Mouse (Mus musculus) liver, adult 2 months (tissue): ENCODE data around the gene Fam168b. TPM values are rescaled to one million over a fixed set of nuclear protein-coding genes. Genes with fewer than 3 reads are reported as not detected.

Source experiments
- DNase-seq: peaks from one replicate; pipeline ENCODE4 v3.0.0-alpha.2; 2011; ENCODE audit warnings: low read depth, low spot score; ENCODE audit errors: extremely low read depth
- H3K27ac ChIP-seq: fragments of 200-500 bp; replicated peaks from 2 replicates; pipeline ENCODE4 v1.5.1; 2012; ENCODE audit warnings: low read depth, mild to moderate bottlenecking, control low read depth, inconsistent platforms, low read length; ENCODE audit not compliant: insufficient read depth
- H3K27me3 ChIP-seq: fragments of 200-500 bp; 2 replicates; pipeline ENCODE4 v1.6.1; 2012; ENCODE audit warnings: mild to moderate bottlenecking, moderate library complexity, low read length, inconsistent platforms; ENCODE audit not compliant: control insufficient read depth, insufficient read depth
- H3K36me3 ChIP-seq: fragments of 200-500 bp; 2 replicates; pipeline ENCODE4 v1.6.1; 2012; ENCODE audit warnings: low read length, inconsistent platforms; ENCODE audit not compliant: control insufficient read depth, insufficient read depth
- H3K4me1 ChIP-seq: fragments of 200-500 bp; 2 replicates; pipeline ENCODE4 v1.6.1; 2011; ENCODE audit warnings: low read length; ENCODE audit not compliant: control insufficient read depth, insufficient read depth
- H3K4me3 ChIP-seq: fragments of 200-500 bp; 2 replicates; pipeline ENCODE4 v1.5.1; 2011; ENCODE audit warnings: low read depth, mild to moderate bottlenecking, control low read depth, low read length, moderate library complexity; ENCODE audit not compliant: insufficient read depth
- H3K79me2 ChIP-seq: fragments of 200-500 bp; 2 replicates; pipeline ENCODE4 v1.6.1; 2012; ENCODE audit warnings: inconsistent platforms, mild to moderate bottlenecking, low read length, moderate library complexity; ENCODE audit not compliant: control insufficient read depth, insufficient read depth
- H3K9ac ChIP-seq: fragments of 200-500 bp; 2 replicates; pipeline ENCODE4 v1.6.1; 2012; ENCODE audit warnings: low read depth, mild to moderate bottlenecking, control low read depth, inconsistent platforms, low read length
- CTCF ChIP-seq: fragments of 200-500 bp; IDR thresholded peaks from 2 replicates; pipeline ENCODE4 v1.5.1; 2011; ENCODE audit warnings: low read depth, low read length, control low read depth
- POLR2A ChIP-seq: fragments of 200-500 bp; IDR thresholded peaks from 2 replicates; pipeline ENCODE4 v1.6.1; 2011; ENCODE audit warnings: low read length, control low read depth; ENCODE audit not compliant: insufficient read depth; ENCODE audit errors: extremely low read depth
- WGBS: fragments of 180-500 bp; shearing (Covaris S2); methylation state at CpG from one replicate; pipeline ENCODE4 v1.1.7; 2018; 5-methylcytosine and 5-hydroxymethylcytosine counted together
- polyA plus RNA-seq: library from polyadenylated mRNA; depleted of rRNA; stranded (reverse); fragments of >200 nt; gene quantifications from 2 replicates; pipeline ENCODE4 v1.2.3, GENCODE M21; 2012; rRNA removed
- total RNA-seq: library from RNA; depleted of rRNA; stranded (reverse); fragments of >200 nt; gene quantifications from 2 replicates; pipeline ENCODE4 v1.2.3, GENCODE M21; 2014; rRNA removed

Fam168b gene
- total RNA-seq = 16.6 and 23.3 TPM in 2 replicates
- polyA plus RNA-seq = 105 and 117 TPM in 2 replicates

DNA sequence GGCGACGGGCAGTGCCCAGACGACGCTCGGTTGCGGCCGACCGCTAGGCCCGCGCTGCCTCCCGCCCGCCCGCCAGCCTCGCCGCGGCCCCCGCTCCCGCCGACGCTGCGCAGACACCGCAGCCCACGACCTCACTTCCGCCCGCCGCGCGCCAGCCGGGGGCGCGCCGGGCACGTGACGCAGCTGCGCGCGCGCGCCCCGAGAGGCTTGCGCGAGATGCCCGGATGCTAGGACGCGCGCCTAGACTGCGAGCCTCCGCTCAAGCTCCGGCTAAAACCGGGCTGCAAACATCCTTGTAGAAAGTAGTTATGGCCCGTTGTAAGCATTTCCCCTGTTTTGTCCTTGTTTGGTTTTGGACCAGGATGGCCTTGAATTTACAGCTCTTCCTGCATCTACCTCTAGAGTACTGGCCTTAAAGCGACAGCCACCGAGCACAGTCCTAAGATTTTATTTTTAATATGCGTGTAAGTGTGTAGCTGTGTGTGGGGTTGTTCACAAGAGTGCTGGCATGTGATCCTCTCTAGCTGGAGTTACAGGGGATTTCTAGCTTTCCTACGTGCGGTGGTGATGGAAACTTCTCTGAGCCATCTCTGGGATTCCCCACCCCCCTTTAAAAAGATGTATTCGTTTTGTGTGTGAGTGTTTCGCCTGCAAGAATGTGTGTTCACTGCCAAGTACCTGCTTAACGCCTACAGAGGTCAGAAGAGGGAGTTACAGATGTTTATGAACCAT is at the start of gene Fam168b:
Fam168b (minus strand) TSS at position 179 of the 732 bp plus-strand sequence.
- WGBS = under 1% methylated on average over 52 of the region's 59 CpGs

GRCm38 (mm10) chr1:34892466-34892865 is 49.6 kb upstream of the Fam168b start:
- H3K4me1 ChIP-seq = no peaks in the 10 kb centered on the region
- WGBS = 61% methylated on average over 3 of the region's 3 CpGs

More for the DNA sequence above, at the start of gene Fam168b:
- peak; percentile 59 for DNase-seq
- H3K4me3 ChIP-seq = peak within 1 kb of the TSS; percentile 89
- H3K36me3 ChIP-seq = no peaks in the 10 kb centered on the region
- H3K9ac ChIP-seq = peak within 1 kb of the TSS; percentile 98
- TF ChIP-seq POLR2A (peak; percentile 51), CTCF (no peak)
- H3K79me2 ChIP-seq = peaks cover 17% of the 10 kb centered on the region; the same call in 1 of the 2 replicates
- peaks cover 13% of the 10 kb centered on the region for H3K4me1 ChIP-seq
- H3K27ac ChIP-seq = peak within 1 kb of the TSS; percentile 92
- no peaks in the 10 kb centered on the region for H3K27me3 ChIP-seq

GRCm38 (mm10) chr1:34891559-34892289 is 48.9 kb upstream of the Fam168b start:
- DNase-seq = no peak
- WGBS = 47% methylated on average over 14 of the region's 14 CpGs

More at GRCm38 (mm10) chr1:34892466-34892865, 49.6 kb upstream of the Fam168b start:
- Histone ChIP-seq H3K36me3 (no peaks in the 10 kb centered on the region), H3K4me3 (no peak overlapping the region), H3K27me3 (no peaks in the 10 kb centered on the region), H3K79me2 (no peaks in the 10 kb centered on the region), H3K27ac (no peak overlapping the region), H3K9ac (no peak overlapping the region)
- no peak for DNase-seq
- TF ChIP-seq POLR2A (no peak), CTCF (no peak)

GRCm38 (mm10) chr1:34883776-34884175 is 40.9 kb upstream of the Fam168b start:
- no peak overlapping the region for H3K4me3 ChIP-seq
- no peak for TF ChIP-seq POLR2A
- no peak overlapping the region for H3K27ac ChIP-seq
- H3K4me1 ChIP-seq = no peaks in the 10 kb centered on the region
- H3K27me3 ChIP-seq = no peaks in the 10 kb centered on the region
- DNase-seq = no peak
- H3K79me2 ChIP-seq = no peaks in the 10 kb centered on the region
- no peak overlapping the region for H3K9ac ChIP-seq
- H3K36me3 ChIP-seq = no peaks in the 10 kb centered on the region

More at GRCm38 (mm10) chr1:34891559-34892289, 48.9 kb upstream of the Fam168b start:
- Histone ChIP-seq H3K4me1 (no peaks in the 10 kb centered on the region), H3K36me3 (no peaks in the 10 kb centered on the region), H3K79me2 (no peaks in the 10 kb centered on the region), H3K4me3 (no peak overlapping the region), H3K27me3 (no peaks in the 10 kb centered on the region), H3K27ac (no peak overlapping the region), H3K9ac (no peak overlapping the region)
- TF ChIP-seq CTCF (peak; percentile 53), POLR2A (no peak)

- peaks cover 2% of the 10 kb centered on the region for H3K36me3 ChIP-seq
- WGBS = 78% methylated on average over 6 of the region's 6 CpGs
- H3K9ac ChIP-seq = no peak overlapping the region
- H3K4me1 ChIP-seq = no peaks in the 10 kb centered on the region
- DNase-seq = no peak
- H3K27me3 ChIP-seq = no peaks in the 10 kb centered on the region
- no peak for TF ChIP-seq POLR2A
- TF ChIP-seq CTCF = no peak
- H3K4me3 ChIP-seq = no peak overlapping the region
- H3K27ac ChIP-seq = no peak overlapping the region
- H3K79me2 ChIP-seq = no peaks in the 10 kb centered on the region
Observed at GRCm38 (mm10) chr1:34879611-34880010, 36.7 kb upstream of the Fam168b start.
